Mouse (Mus musculus) midbrain, embryonic 11.5 days (tissue): ENCODE data around the gene Disc1. TPM values are rescaled to one million over a fixed set of nuclear protein-coding genes. Genes with fewer than 3 reads are reported as not detected.
A peak's percentile ranks its signal among the peaks of the same experiment; 100 is the strongest.

Experiments used
- ATAC-seq: fragments of 200-750 bp; cut with Nextera tagmentation; 2 replicates; pipeline ENCODE4 v1.8.0; 2017; ENCODE audit warnings: moderate TSS enrichment, moderate library complexity; ENCODE audit not compliant: low FRiP score
- DNase-seq: peaks from one replicate; pipeline ENCODE4 v3.0.0; 2015; ENCODE audit warnings: low spot score; ENCODE audit errors: missing footprints
- H3K27ac ChIP-seq: fragments of 300-500 bp; sonication (generic); 2 replicates; pipeline ENCODE4 v1.5.1; 2014; ENCODE audit warnings: low read depth, low read length
- H3K27me3 ChIP-seq: fragments of 300-500 bp; sonication (generic); 2 replicates; pipeline ENCODE4 v1.6.1; 2014; ENCODE audit warnings: mild to moderate bottlenecking, low read length, moderate library complexity, mixed read lengths; ENCODE audit not compliant: control insufficient read depth, insufficient read depth
- H3K36me3 ChIP-seq: fragments of 300-500 bp; sonication (generic); 2 replicates; pipeline ENCODE4 v1.6.1; 2014; ENCODE audit warnings: mild to moderate bottlenecking, low read length, moderate library complexity, mixed read lengths; ENCODE audit not compliant: control insufficient read depth, insufficient read depth
- H3K4me1 ChIP-seq: fragments of 300-500 bp; sonication (generic); 2 replicates; pipeline ENCODE4 v1.6.1; 2014; ENCODE audit warnings: low read length; ENCODE audit not compliant: control insufficient read depth, insufficient read depth
- H3K4me2 ChIP-seq: fragments of 300-500 bp; sonication (generic); 2 replicates; pipeline ENCODE4 v1.6.1; 2014; ENCODE audit warnings: mild to moderate bottlenecking, moderate library complexity
- H3K4me3 ChIP-seq: fragments of 300-500 bp; sonication (generic); 2 replicates; pipeline ENCODE4 v1.5.1; 2014; ENCODE audit warnings: low read depth, low read length
- H3K9ac ChIP-seq: fragments of 300-500 bp; sonication (generic); 2 replicates; pipeline ENCODE4 v1.6.1; 2014; ENCODE audit warnings: low read length
- H3K9me3 ChIP-seq: fragments of 300-500 bp; sonication (generic); 2 replicates; pipeline ENCODE4 v1.6.1; 2016; ENCODE audit warnings: low read length; ENCODE audit not compliant: control insufficient read depth
- WGBS: fragments of 180-500 bp; shearing (Covaris S2); extraction: QIAGEN DNeasy Blood & Tissue Kit; methylation state at CpG from one replicate; pipeline ENCODE4 v1.1.7; 2014; 5-methylcytosine and 5-hydroxymethylcytosine counted together
- polyA plus RNA-seq: library from polyadenylated mRNA; unstranded; fragments of >200 nt; fragmentation: Nextera tagmentation; extraction: Ambion mirVana; gene quantifications from 2 replicates; pipeline ENCODE4 v1.2.1, GENCODE M21; 2014

Gene Disc1
- polyA plus RNA-seq, 1 experiment from 2014 or later, result 0.82 TPM

DNA sequence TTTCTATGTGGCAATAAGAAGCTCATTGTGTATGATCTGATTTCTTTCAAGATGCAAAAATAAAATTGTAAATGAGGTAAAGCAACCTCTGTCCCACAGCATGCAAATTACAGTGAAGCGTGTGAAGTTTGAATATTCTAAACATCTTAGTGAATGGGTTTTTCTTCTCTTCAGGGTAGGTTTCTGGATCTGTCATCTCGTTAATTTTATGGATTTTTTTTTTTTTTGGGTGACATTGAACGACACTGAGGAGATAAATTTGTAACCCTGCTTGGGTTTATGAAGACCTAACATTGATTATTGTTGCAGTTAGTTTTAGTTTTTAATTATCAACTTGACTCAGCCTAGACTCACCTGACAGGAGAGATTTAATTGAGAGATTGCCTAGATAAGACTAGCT lies 43.1 kb downstream of the Disc1 start:
- ATAC-seq (no peak), DNase-seq (no peak)
- 86% methylated on average over 3 of the region's 3 CpGs for WGBS
- no peaks in the 10 kb centered on the region for H3K27me3 ChIP-seq
- no peak overlapping the region for H3K27ac ChIP-seq
- no peak overlapping the region for H3K4me3 ChIP-seq
- H3K9me3 ChIP-seq, result no peaks in the 10 kb centered on the region
- no peaks in the 10 kb centered on the region for H3K36me3 ChIP-seq
- no peak overlapping the region for H3K9ac ChIP-seq
- H3K4me2 ChIP-seq, result no peak overlapping the region
- H3K4me1 ChIP-seq, result no peaks in the 10 kb centered on the region

- Histone ChIP-seq H3K4me1 (no peaks in the 10 kb centered on the region), H3K4me3 (no peak overlapping the region), H3K4me2 (no peak overlapping the region), H3K27ac (no peak overlapping the region), H3K27me3 (no peaks in the 10 kb centered on the region), H3K9ac (no peak overlapping the region), H3K36me3 (no peaks in the 10 kb centered on the region), H3K9me3 (no peaks in the 10 kb centered on the region)
- DNase-seq (no peak), ATAC-seq (no peak)
- WGBS, result 84% methylated on average over 5 of the region's 5 CpGs
These were observed 44.1 kb downstream of the Disc1 start for GRCm38 (mm10) chr8:125098050-125098449.

GRCm38 (mm10) chr8:125102303-125102702 lies 48.3 kb downstream of the Disc1 start:
- no peaks in the 10 kb centered on the region for H3K36me3 ChIP-seq
- DNase-seq, result no peak
- no peak overlapping the region for H3K4me3 ChIP-seq
- no peak for ATAC-seq
- no peaks in the 10 kb centered on the region for H3K9me3 ChIP-seq
- 84% methylated on average over 13 of the region's 13 CpGs for WGBS
- H3K27me3 ChIP-seq, result no peaks in the 10 kb centered on the region
- no peak overlapping the region for H3K4me2 ChIP-seq
- H3K4me1 ChIP-seq, result no peaks in the 10 kb centered on the region
- H3K9ac ChIP-seq, result no peak overlapping the region
- no peak overlapping the region for H3K27ac ChIP-seq

- Histone ChIP-seq H3K9me3 (no peaks in the 10 kb centered on the region), H3K4me2 (no peak overlapping the region), H3K9ac (no peak overlapping the region), H3K27me3 (no peaks in the 10 kb centered on the region), H3K4me1 (peaks cover 12% of the 10 kb centered on the region), H3K4me3 (no peak overlapping the region), H3K27ac (no peak overlapping the region), H3K36me3 (no peaks in the 10 kb centered on the region)
- no peak for DNase-seq
- ATAC-seq, result peak; percentile 38; the same call in 1 of the 2 replicates
- WGBS, result 33% methylated on average over 9 of the region's 9 CpGs
These were observed 59.2 kb downstream of the Disc1 start for GRCm38 (mm10) chr8:125113171-125113570.

DNA sequence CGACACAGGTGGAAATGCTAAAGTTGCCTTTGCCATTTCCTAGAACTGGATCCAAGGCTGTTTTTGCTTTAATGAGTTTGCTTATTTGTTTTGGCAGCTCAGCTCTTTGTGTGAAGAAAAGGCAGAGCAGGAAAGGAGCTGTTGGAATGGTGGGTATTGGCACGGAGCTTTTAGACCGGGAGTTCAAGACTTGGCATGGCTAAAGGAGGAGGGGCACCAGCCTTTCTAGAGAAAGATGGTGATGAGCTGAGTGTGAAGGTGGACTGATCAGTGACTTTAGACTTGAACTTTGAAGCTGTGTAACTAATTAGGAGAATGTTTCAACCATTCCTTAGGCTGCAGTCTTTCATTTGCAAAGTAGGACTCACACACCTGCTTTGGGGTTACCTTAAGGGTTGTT lies 59.8 kb downstream of the Disc1 start:
- no peaks in the 10 kb centered on the region for H3K9me3 ChIP-seq
- H3K27me3 ChIP-seq, result no peaks in the 10 kb centered on the region
- H3K9ac ChIP-seq, result no peak overlapping the region
- H3K4me1 ChIP-seq, result peaks cover 12% of the 10 kb centered on the region
- WGBS, result 62% methylated on average over 3 of the region's 3 CpGs
- no peak overlapping the region for H3K4me3 ChIP-seq
- no peak overlapping the region for H3K27ac ChIP-seq
- ATAC-seq, result no peak
- H3K4me2 ChIP-seq, result no peak overlapping the region
- no peaks in the 10 kb centered on the region for H3K36me3 ChIP-seq
- DNase-seq, result no peak

DNA sequence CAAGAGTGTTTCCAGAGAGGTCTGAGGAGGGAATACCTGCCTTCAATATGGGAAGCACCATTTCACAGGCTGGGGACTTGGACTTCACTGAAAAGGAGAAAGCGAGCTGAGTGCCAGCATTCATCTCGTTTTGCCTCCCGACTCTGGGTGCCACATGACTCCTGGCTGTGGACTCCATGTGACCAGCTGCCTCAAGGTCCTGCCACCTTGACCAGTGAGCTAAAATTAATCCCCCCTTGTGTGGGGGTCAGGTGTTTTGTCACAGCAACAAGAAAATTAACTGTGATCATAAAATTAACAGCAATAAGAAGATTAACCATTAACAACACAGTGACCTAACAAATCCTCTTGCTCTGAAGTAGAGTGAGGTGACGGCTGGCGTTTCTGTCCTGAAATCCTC lies 61.3 kb downstream of the Disc1 start:
- Histone ChIP-seq H3K9me3 (no peaks in the 10 kb centered on the region), H3K4me2 (no peak overlapping the region), H3K36me3 (no peaks in the 10 kb centered on the region), H3K9ac (no peak overlapping the region), H3K4me3 (no peak overlapping the region), H3K27me3 (no peaks in the 10 kb centered on the region), H3K27ac (no peak overlapping the region), H3K4me1 (peaks cover 12% of the 10 kb centered on the region)
- no peak for DNase-seq
- 83% methylated on average over 5 of the region's 5 CpGs for WGBS
- no peak for ATAC-seq

DNA sequence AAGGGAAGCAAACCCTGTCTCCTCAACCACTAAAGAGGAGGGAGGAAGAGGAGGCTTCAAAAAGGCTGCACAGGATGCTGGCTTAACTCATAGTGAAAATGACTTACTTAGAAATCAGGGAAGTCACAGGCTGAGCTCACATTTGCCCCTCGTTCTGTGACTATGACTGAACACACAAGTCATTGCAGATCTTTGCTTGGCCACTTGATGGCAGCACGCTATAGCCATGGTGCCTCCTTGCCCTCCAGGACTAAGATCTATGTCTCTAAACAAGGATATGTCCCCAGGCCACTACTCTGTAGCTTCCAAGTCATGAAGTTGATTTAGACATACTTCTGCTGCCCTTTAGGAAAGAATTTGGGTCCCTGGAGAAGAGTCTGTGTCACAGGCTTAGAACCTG lies 62.6 kb downstream of the Disc1 start:
- ATAC-seq (no peak), DNase-seq (peak; percentile 92)
- Histone ChIP-seq H3K27ac (no peak overlapping the region), H3K4me3 (no peak overlapping the region), H3K36me3 (no peaks in the 10 kb centered on the region), H3K4me2 (no peak overlapping the region), H3K4me1 (peaks cover 15% of the 10 kb centered on the region), H3K9me3 (no peaks in the 10 kb centered on the region), H3K27me3 (no peaks in the 10 kb centered on the region), H3K9ac (no peak overlapping the region)
- 13% methylated on average over 2 of the region's 2 CpGs for WGBS

- DNase-seq, result peak; percentile 78
- Histone ChIP-seq H3K4me1 (no peaks in the 10 kb centered on the region), H3K27ac (no peak overlapping the region), H3K4me2 (no peak overlapping the region), H3K9ac (no peak overlapping the region), H3K4me3 (no peak overlapping the region), H3K27me3 (no peaks in the 10 kb centered on the region), H3K36me3 (no peaks in the 10 kb centered on the region), H3K9me3 (no peaks in the 10 kb centered on the region)
- WGBS, result 69% methylated on average over 4 of the region's 4 CpGs
- no peak for ATAC-seq
These were observed 72.5 kb downstream of the Disc1 start for GRCm38 (mm10) chr8:125126482-125126881.

DNA sequence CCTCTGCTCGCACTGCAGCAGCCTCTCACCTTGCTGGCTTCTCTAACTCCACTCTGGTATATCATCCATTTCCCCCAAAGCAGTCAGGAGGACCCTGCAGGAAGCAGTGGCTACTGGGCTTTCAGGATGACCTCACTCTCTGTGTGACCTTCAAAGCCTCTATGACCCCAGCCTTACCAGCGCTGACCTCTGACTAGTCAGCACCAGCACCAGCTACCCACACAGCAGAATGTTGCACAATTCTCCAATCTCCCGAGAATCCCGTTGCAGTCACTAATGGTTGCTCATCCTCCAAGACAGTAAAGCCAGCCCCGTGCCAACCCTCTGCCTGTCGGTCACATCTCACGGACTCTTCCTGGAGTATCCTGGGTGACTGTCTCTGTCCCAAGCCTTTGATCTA lies 73.6 kb downstream of the Disc1 start:
- Histone ChIP-seq H3K4me2 (no peak overlapping the region), H3K9me3 (no peaks in the 10 kb centered on the region), H3K4me3 (no peak overlapping the region), H3K27ac (no peak overlapping the region), H3K27me3 (no peaks in the 10 kb centered on the region), H3K4me1 (no peaks in the 10 kb centered on the region), H3K9ac (no peak overlapping the region), H3K36me3 (no peaks in the 10 kb centered on the region)
- ATAC-seq (no peak), DNase-seq (no peak)
- 84% methylated on average over 7 of the region's 7 CpGs for WGBS

- H3K9ac ChIP-seq, result no peak overlapping the region
- DNase-seq (peak; percentile 96), ATAC-seq (no peak)
- no peak overlapping the region for H3K4me3 ChIP-seq
- H3K27me3 ChIP-seq, result no peaks in the 10 kb centered on the region
- no peaks in the 10 kb centered on the region for H3K9me3 ChIP-seq
- no peaks in the 10 kb centered on the region for H3K4me1 ChIP-seq
- no peaks in the 10 kb centered on the region for H3K36me3 ChIP-seq
- no peak overlapping the region for H3K27ac ChIP-seq
- WGBS, result 27% methylated on average over 6 of the region's 6 CpGs
- no peak overlapping the region for H3K4me2 ChIP-seq
These were observed 74.3 kb downstream of the Disc1 start for GRCm38 (mm10) chr8:125128305-125128704.
